Mouse (Mus musculus) liver, embryonic 12.5 days (tissue): ENCODE measurements at regions not wholly inside any gene's neighbourhood (a gene's known extent, or its start where the extent isn't known, plus 50 kb on each side); places are given as distances from the start of the nearest gene placed in this dataset.

ENCODE experiments used
- ATAC-seq: fragments of 200-750 bp; cut with Nextera tagmentation; 2 replicates; pipeline ENCODE4 v1.8.0; 2017; ENCODE audit warnings: moderate number of reproducible peaks, mild to moderate bottlenecking, moderate library complexity
- H3K27ac ChIP-seq: fragments of 300-500 bp; sonication (generic); 2 replicates; pipeline ENCODE4 v1.5.1; 2016; ENCODE audit warnings: mild to moderate bottlenecking
- H3K27me3 ChIP-seq: fragments of 300-500 bp; sonication (generic); replicated peaks from 2 replicates; pipeline ENCODE4 v1.6.1; 2016; ENCODE audit warnings: mild to moderate bottlenecking, moderate library complexity
- H3K36me3 ChIP-seq: fragments of 300-500 bp; sonication (generic); 2 replicates; pipeline ENCODE4 v1.6.1; 2016; ENCODE audit warnings: mild to moderate bottlenecking, moderate library complexity
- H3K4me1 ChIP-seq: fragments of 300-500 bp; sonication (generic); 2 replicates; pipeline ENCODE4 v1.6.1; 2016
- H3K4me2 ChIP-seq: fragments of 300-500 bp; sonication (generic); 2 replicates; pipeline ENCODE4 v1.6.1; 2016; ENCODE audit warnings: mild to moderate bottlenecking, moderate library complexity
- H3K4me3 ChIP-seq: fragments of 300-500 bp; sonication (generic); 2 replicates; pipeline ENCODE4 v1.5.1; 2016; ENCODE audit warnings: mild to moderate bottlenecking, moderate library complexity
- H3K9ac ChIP-seq: fragments of 300-500 bp; sonication (generic); 2 replicates; pipeline ENCODE4 v1.6.1; 2016; ENCODE audit warnings: mild to moderate bottlenecking, moderate library complexity
- H3K9me3 ChIP-seq: fragments of 300-500 bp; sonication (generic); replicated peaks from 2 replicates; pipeline ENCODE4 v1.6.1; 2016; ENCODE audit warnings: mild to moderate bottlenecking, moderate library complexity
- WGBS: fragments of 180-500 bp; shearing (Covaris S2); methylation state at CpG from one replicate; pipeline ENCODE4 v1.1.7; 2016; ENCODE audit not compliant: insufficient replicate concordance; 5-methylcytosine and 5-hydroxymethylcytosine counted together

DNA sequence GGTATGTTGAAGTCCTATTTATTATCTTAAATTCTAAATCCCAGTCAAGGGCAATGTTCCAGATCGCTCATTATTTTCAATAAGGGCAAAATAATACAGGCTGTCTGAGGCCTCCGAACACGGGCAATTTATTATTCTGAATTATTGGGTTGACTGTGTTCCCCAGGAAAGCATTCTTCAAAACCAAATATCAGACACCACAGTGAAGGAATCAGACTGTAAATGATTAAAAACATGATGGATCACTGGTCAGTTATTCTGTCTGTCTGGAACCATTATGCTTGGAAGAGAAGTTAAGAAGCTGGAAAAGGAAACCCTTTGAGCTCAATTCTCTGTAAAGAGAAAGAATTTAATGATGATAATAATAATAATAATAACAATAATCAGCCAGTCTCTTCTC is 417.4 kb upstream of the Dcn start:
- no peaks in the 10 kb centered on the region for H3K27me3 ChIP-seq
- no peak for ATAC-seq
- H3K4me3 ChIP-seq, result no peak overlapping the region
- H3K27ac ChIP-seq, result no peak overlapping the region
- H3K9me3 ChIP-seq, result no peaks in the 10 kb centered on the region
- H3K9ac ChIP-seq, result no peak overlapping the region
- H3K36me3 ChIP-seq, result no peaks in the 10 kb centered on the region
- 80% methylated on average over 3 of the region's 3 CpGs for WGBS
- H3K4me1 ChIP-seq, result no peaks in the 10 kb centered on the region
- no peak overlapping the region for H3K4me2 ChIP-seq

DNA sequence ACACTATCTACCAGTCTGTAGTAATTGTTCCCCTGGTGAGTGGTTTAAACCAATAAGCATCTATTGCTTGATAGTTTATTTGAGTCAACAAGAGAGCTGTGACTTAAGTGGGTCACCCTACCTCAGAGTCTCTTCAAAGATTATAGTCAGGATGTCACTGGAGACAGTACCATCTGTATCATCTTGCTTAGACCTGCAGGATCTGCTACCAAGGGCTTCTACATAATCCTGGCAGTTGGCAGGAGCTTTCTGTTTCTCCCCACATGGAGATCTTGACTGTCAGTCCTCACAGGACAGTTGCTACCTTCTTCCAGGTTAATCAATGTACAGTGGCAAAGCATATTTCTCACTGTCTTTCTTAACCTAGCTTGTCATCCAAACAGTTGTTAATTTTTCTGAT is 414.9 kb upstream of the Dcn start:
- no peak overlapping the region for H3K9ac ChIP-seq

DNA sequence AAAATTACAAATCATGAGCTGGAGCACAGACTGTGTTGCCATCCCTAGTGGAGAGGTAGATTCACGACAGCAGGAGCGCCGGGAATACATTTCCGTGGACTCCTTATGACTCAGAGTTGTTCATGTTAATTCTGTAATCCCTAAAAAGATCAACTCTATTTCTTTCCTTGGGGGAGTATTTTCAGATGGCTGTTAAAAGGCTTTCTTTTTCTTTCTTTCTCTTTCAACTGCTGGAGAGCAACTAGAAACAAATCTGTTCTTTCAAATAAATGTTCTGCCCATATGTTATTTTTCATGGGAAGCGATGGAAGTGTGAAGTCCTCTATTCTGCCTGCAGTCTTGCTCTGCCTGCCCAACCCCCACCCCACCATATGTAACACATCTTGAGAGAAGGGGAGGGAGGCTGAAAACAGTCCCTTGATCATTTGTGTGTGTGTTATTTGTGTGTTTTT is 401.4 kb upstream of the Dcn start:
- 73% methylated on average over 5 of the region's 5 CpGs for WGBS
- Histone ChIP-seq H3K9ac (no peak overlapping the region), H3K27me3 (no peaks in the 10 kb centered on the region), H3K9me3 (no peaks in the 10 kb centered on the region), H3K4me2 (no peak overlapping the region), H3K4me1 (no peaks in the 10 kb centered on the region), H3K4me3 (no peak overlapping the region), H3K36me3 (no peaks in the 10 kb centered on the region), H3K27ac (no peak overlapping the region)
- no peak for ATAC-seq

More for the DNA sequence above, 414.9 kb upstream of the Dcn start:
- H3K27ac ChIP-seq, result no peak overlapping the region
- H3K27me3 ChIP-seq, result no peaks in the 10 kb centered on the region
- no peak for ATAC-seq
- no peaks in the 10 kb centered on the region for H3K4me1 ChIP-seq
- H3K36me3 ChIP-seq, result no peaks in the 10 kb centered on the region
- H3K4me2 ChIP-seq, result no peak overlapping the region
- H3K9me3 ChIP-seq, result no peaks in the 10 kb centered on the region
- H3K4me3 ChIP-seq, result no peak overlapping the region

DNA sequence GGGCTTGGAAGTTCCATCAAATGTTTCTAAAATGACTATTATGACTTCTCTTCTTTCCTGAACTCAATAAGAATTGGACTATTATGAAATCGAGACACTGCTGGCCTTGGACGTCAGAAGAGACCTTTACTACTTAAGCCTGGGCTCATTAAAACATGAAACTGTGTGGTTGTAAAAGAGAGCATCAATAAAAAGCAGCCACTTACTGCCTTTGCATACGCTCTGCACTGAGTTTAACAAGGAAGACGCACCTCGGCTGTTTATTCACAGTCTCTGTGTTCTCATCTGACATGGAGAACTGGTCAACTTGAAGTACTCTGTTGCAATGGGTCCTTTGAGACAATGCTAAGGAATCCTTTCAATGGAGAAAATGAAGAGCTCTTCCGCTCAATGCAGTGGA is 399.8 kb upstream of the Dcn start:
- no peak overlapping the region for H3K4me2 ChIP-seq
- H3K9ac ChIP-seq, result no peak overlapping the region
- no peak overlapping the region for H3K27ac ChIP-seq
- no peak for ATAC-seq
- H3K36me3 ChIP-seq, result no peaks in the 10 kb centered on the region
- H3K27me3 ChIP-seq, result no peaks in the 10 kb centered on the region
- no peaks in the 10 kb centered on the region for H3K4me1 ChIP-seq
- H3K4me3 ChIP-seq, result no peak overlapping the region
- WGBS, result 68% methylated on average over 6 of the region's 6 CpGs
- H3K9me3 ChIP-seq, result no peaks in the 10 kb centered on the region

GRCm38 (mm10) chr10:97087286-97087685 is 392.1 kb upstream of the Dcn start:
- 75% methylated on average over 5 of the region's 5 CpGs for WGBS
- Histone ChIP-seq H3K9me3 (no peaks in the 10 kb centered on the region), H3K27me3 (no peaks in the 10 kb centered on the region), H3K27ac (no peak overlapping the region), H3K36me3 (no peaks in the 10 kb centered on the region), H3K4me3 (no peak overlapping the region), H3K9ac (no peak overlapping the region), H3K4me1 (no peaks in the 10 kb centered on the region), H3K4me2 (no peak overlapping the region)
- ATAC-seq, result no peak

GRCm38 (mm10) chr10:97090254-97090653 is 389.2 kb upstream of the Dcn start:
- no peak overlapping the region for H3K9ac ChIP-seq
- no peaks in the 10 kb centered on the region for H3K36me3 ChIP-seq
- no peaks in the 10 kb centered on the region for H3K9me3 ChIP-seq
- H3K27ac ChIP-seq, result no peak overlapping the region
- no peak overlapping the region for H3K4me3 ChIP-seq
- whole genome bisulfite sequencing, result 66% methylated on average over 7 of the region's 7 CpGs
- no peaks in the 10 kb centered on the region for H3K4me1 ChIP-seq
- no peak for ATAC-seq
- no peak overlapping the region for H3K4me2 ChIP-seq
- no peaks in the 10 kb centered on the region for H3K27me3 ChIP-seq

DNA sequence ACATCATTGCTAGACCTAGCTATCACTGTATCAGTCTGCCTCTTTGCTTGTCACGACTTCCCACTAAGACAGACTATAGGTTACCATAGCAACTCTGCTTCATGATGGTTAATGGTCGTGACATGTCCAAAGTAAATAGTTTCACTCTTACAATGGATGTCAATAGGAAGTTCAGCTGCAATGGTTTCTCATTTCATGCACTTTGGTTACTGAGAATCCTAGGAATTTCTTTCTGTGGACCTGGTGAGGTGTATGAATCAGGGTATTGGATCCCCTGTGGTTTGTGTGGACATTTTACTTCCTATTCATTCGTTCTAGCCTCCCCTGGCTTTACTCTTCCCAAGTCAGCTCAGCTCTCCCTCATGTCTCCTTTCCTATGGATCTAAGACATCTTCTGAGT is 385.5 kb upstream of the Dcn start:
- Histone ChIP-seq H3K36me3 (no peaks in the 10 kb centered on the region), H3K4me3 (no peak overlapping the region), H3K9me3 (no peaks in the 10 kb centered on the region), H3K27ac (no peak overlapping the region), H3K27me3 (no peaks in the 10 kb centered on the region), H3K4me2 (no peak overlapping the region), H3K9ac (no peak overlapping the region), H3K4me1 (no peaks in the 10 kb centered on the region)
- WGBS, result 40% methylated on average over 3 of the region's 3 CpGs
- ATAC-seq, result no peak

DNA sequence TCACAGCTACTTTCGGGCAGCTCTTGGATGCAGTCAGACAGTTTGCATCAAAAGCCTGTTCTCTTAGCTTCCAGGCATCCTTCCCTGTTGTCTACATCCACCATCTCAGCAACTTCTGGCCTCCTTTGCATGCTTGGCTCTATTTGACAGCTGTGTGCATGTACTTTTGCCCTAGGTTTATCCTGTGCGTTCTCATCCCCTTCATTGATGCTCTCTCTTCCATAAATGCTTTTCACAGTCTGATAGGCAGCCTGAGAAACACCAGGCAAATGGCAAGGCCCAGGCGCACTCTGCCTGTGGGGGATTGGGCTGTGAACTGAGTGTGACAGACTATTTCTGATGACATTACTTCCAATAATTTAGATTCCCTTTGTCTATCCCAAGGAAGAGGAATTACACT is 364.9 kb upstream of the Dcn start:
- peaks cover 4% of the 10 kb centered on the region; the same call in 1 of the 2 replicates for H3K9me3 ChIP-seq
- H3K36me3 ChIP-seq, result no peaks in the 10 kb centered on the region
- no peak overlapping the region for H3K4me2 ChIP-seq
- no peak for ATAC-seq
- H3K4me1 ChIP-seq, result no peaks in the 10 kb centered on the region
- no peak overlapping the region for H3K9ac ChIP-seq
- no peaks in the 10 kb centered on the region for H3K27me3 ChIP-seq
- 62% methylated on average over 3 of the region's 3 CpGs for WGBS
- H3K27ac ChIP-seq, result no peak overlapping the region
- H3K4me3 ChIP-seq, result no peak overlapping the region

DNA sequence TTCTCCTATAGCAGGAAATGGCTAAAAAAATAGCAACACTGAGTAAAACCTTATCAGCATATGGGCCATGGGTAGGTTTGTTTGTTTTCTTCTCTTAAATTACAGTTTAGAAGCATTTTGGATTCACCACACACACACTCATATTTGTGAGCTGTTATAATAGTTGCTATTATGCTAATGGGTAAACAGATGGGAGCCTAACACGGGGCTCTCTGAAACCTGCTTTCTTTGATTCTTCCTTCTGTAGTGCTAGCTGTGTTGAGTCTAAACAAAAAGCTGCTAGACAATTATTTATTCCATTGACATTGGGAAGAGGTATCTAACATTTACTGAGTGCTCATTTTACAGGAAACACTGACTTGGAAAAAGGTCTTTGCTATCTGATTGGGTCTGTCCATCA is 356.7 kb upstream of the Dcn start:
- H3K27ac ChIP-seq, result no peak overlapping the region
- no peaks in the 10 kb centered on the region for H3K36me3 ChIP-seq
- no peak overlapping the region for H3K9ac ChIP-seq
- no peaks in the 10 kb centered on the region for H3K9me3 ChIP-seq
- no peak overlapping the region for H3K4me3 ChIP-seq
- H3K4me2 ChIP-seq, result no peak overlapping the region
- no peaks in the 10 kb centered on the region for H3K27me3 ChIP-seq
- H3K4me1 ChIP-seq, result no peaks in the 10 kb centered on the region
- 56% methylated on average over 1 of the region's 1 CpGs for WGBS
- no peak for ATAC-seq

GRCm38 (mm10) chr10:97141561-97141960 is 337.8 kb upstream of the Dcn start:
- no peak for ATAC-seq
- Histone ChIP-seq H3K36me3 (no peaks in the 10 kb centered on the region), H3K27ac (no peak overlapping the region), H3K4me2 (no peak overlapping the region), H3K9me3 (no peaks in the 10 kb centered on the region), H3K9ac (no peak overlapping the region), H3K27me3 (no peaks in the 10 kb centered on the region), H3K4me3 (no peak overlapping the region), H3K4me1 (no peaks in the 10 kb centered on the region)
- WGBS, result 56% methylated on average over 2 of the region's 2 CpGs

DNA sequence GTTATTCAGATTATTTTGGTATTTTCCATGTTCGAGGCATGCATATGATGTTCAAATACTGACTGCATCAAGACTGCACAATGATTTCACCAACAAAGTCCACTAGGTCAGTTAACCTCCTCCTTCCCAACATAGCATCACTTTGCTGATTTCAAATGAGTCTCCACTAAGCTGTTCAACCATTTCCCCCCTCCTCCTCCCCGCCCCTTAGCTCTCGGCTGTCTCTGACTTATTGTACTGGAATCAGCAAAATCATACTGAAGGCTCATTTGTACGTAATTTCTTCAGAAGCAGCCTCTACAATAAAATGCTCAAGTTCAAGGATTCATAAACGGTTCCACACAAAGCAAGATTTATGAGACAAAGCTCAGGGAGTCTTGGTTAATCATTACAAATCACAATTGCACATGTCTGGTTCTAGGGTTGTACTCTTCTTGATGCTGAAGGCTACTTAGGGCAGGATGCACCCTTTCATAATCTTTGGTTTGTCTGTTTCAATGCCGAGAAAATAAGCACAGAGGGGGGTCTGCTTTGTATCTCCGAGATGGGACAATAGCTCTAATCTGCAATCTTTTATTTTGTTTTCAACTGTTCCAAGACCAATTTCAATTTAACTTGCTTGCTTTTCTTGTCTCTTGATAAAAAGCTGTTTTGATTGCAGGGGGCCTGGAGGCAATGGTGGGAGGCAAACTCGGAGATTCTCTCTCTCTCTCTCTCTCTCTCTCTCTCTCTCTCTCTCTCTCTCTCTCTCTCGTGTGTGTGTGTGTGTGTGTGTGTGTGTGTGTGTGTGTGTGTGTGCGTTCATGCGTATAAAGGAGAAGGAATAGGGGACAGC is 320.6 kb upstream of the Dcn start:
- Histone ChIP-seq H3K4me3 (no peak overlapping the region), H3K27me3 (no peaks in the 10 kb centered on the region), H3K4me2 (no peak overlapping the region), H3K4me1 (no peaks in the 10 kb centered on the region), H3K9ac (no peak overlapping the region), H3K9me3 (no peaks in the 10 kb centered on the region), H3K27ac (no peak overlapping the region), H3K36me3 (no peaks in the 10 kb centered on the region)
- WGBS, result 63% methylated on average over 10 of the region's 11 CpGs
- no peak for ATAC-seq

- no peak overlapping the region for H3K9ac ChIP-seq
- H3K36me3 ChIP-seq, result no peaks in the 10 kb centered on the region
- 61% methylated on average over 1 of the region's 1 CpGs for WGBS
- H3K4me3 ChIP-seq, result no peak overlapping the region
- ATAC-seq, result no peak
- no peak overlapping the region for H3K4me2 ChIP-seq
- no peaks in the 10 kb centered on the region for H3K9me3 ChIP-seq
- no peaks in the 10 kb centered on the region for H3K4me1 ChIP-seq
- no peaks in the 10 kb centered on the region for H3K27me3 ChIP-seq
- no peak overlapping the region for H3K27ac ChIP-seq
Observed at GRCm38 (mm10) chr10:97159396-97159760, 320.0 kb upstream of the Dcn start.
